Mouse (Mus musculus): ENCODE data around the gene Sec14l3.

Gene Sec14l3

GRCm38 (mm10) chr11:4060866-4061575 lies 3.6 kb upstream of the Sec14l3 start:
- DNase-seq: peak; percentile 72

- no peak for DNase-seq
Observed at GRCm38 (mm10) chr11:4062523-4062922, 2.1 kb upstream of the Sec14l3 start.

GRCm38 (mm10) chr11:4062981-4063380 lies 1.7 kb upstream of the Sec14l3 start:
- peak; percentile 67 for DNase-seq

GRCm38 (mm10) chr11:4069664-4070063 lies 5.0 kb downstream of the Sec14l3 start:
- DNase-seq: no peak

- peak; percentile 62 for DNase-seq
Observed at GRCm38 (mm10) chr11:4076633-4077032, 12.0 kb downstream of the Sec14l3 start.

GRCm38 (mm10) chr11:4078267-4078933 lies 13.8 kb downstream of the Sec14l3 start:
- DNase-seq: no peak

- peak; percentile 75 for DNase-seq
Observed at GRCm38 (mm10) chr11:4080219-4080618, 15.6 kb downstream of the Sec14l3 start.

- DNase-seq: peak; percentile 80
Observed at GRCm38 (mm10) chr11:4083316-4084078, 18.9 kb downstream of the Sec14l3 start.

- DNase-seq: no peak
Observed at GRCm38 (mm10) chr11:4086246-4086645, 21.6 kb downstream of the Sec14l3 start.

GRCm38 (mm10) chr11:4087267-4087666 lies 22.6 kb downstream of the Sec14l3 start:
- DNase-seq: no peak

GRCm38 (mm10) chr11:4093459-4094377 lies 29.1 kb downstream of the Sec14l3 start:
- no peak for DNase-seq

GRCm38 (mm10) chr11:4094378-4095170 lies 29.9 kb downstream of the Sec14l3 start:
- DNase-seq: peak; percentile 81

GRCm38 (mm10) chr11:4095171-4096053 lies 30.8 kb downstream of the Sec14l3 start, which contains the start of gene Mtfp1:
TSS of gene Mtfp1 (minus strand) at chr11:4095445.
- peak; percentile 56 for DNase-seq

GRCm38 (mm10) chr11:4096054-4096984 lies 31.7 kb downstream of the Sec14l3 start:
- DNase-seq: peak; percentile 99

- no peak for DNase-seq
Observed at GRCm38 (mm10) chr11:4097091-4097621, 32.5 kb downstream of the Sec14l3 start.

- DNase-seq: no peak
Observed at GRCm38 (mm10) chr11:4098120-4098519, 33.5 kb downstream of the Sec14l3 start.

- no peak for DNase-seq
Observed at GRCm38 (mm10) chr11:4098816-4099215, 34.2 kb downstream of the Sec14l3 start.

- no peak for DNase-seq
Observed at GRCm38 (mm10) chr11:4099447-4099846, 34.8 kb downstream of the Sec14l3 start.

- no peak for DNase-seq
Observed at GRCm38 (mm10) chr11:4101851-4102250, 37.2 kb downstream of the Sec14l3 start.

All from lung, postnatal 10 days (tissue).